Mouse (Mus musculus) adrenal gland (tissue): ENCODE measurements around the gene Hspb2.

Experiments used
- intact Hi-C: fragments of 180-260 bp; cut with DNase I; formaldehyde crosslinking; loops from one replicate; pipeline ENCODE4 v1.15.1; 2025

The Hspb2 gene

DNA sequence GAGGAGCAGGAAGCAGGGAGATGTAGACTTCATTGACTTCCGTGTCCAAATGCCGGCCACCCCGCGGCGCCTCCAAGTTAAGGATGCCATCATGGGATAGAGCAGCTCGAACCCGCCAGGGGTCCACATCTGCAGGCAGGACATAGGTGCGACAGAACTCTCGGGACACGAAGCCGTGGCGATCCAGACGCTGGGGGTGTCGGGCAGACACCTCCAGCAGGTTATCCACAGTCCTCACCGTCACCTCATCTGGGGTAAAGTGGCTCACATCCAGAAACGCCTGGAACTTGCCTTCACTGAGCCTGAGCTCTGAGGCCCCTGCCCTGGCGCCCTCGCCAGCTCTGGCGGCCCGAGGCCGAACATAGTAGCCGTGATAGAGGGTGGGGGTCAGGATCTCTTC lies 831 bp downstream of the Hspb2 start, which contains the start of gene Cryab:
Cryab (plus strand) TSS at position 3 of the 400 bp plus-strand sequence.
- intact Hi-C loops = no loop called here

GRCm38 (mm10) chr9:50750706-50751105 lies 1.4 kb downstream of the Hspb2 start:
- intact Hi-C loops = no loop called here

GRCm38 (mm10) chr9:50746214-50746677 lies 5.9 kb downstream of the Hspb2 start, which contains the start of gene 2310030G06Rik:
TSS of gene 2310030G06Rik (minus strand) at chr9:50746536.
- intact Hi-C loops = no loop called here

DNA sequence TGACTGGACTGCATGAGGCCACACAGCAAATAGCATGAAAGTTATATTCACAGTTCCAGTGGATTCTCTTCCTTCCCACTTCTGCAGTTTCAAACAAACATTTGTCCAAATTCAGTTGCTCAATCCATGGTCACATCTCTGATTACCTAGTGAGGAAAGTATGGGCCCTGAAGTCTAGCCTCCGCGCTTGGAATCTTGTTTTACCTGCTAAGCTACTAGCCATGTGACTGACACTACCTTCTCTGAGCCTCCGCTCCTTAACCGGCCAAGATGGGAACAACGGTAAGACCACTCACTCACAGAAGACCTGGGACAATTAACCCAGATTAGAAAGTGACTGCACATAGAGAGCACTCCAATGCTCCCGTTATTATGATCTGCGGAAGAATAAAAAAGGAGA lies 6.3 kb downstream of the Hspb2 start:
- intact Hi-C loops = no loop called here

DNA sequence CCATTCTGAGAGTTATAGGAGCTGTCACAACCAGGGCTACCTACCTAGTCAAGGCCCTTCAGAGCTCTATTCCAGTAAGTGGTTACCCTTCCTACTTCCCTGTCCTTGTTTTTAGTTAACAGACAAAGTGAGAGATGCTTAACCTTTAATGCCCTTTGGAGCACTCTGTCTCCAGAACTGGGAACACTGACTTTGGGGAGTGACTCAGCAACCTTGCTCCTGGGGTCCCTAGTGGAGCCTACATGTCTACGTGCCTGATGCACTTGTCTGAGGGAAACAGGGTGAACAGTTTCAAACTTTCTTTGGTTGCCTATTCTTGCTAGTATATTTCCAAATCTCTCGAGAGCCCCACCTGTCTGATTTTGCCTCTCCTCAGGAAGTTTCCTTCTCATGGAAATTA lies 9.4 kb downstream of the Hspb2 start:
- intact Hi-C loops = no loop called here

DNA sequence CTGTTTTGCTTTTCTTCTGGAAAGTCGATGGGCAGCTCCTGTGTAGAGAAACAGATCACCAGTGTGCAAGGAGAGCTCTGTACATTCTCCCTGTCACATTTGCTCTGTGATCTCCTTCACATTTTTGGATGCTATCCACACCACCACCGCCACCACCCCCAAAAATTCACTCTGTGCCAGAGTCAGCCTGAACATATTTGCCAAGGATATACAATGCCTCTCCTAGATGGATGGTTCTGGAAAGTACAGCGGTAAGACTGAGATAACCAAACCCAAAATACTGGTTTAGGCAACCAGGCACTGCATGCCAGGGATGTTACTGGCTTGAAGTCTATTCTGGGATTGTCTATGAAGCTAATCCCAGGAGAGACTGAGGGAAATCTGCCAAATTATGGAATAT lies 9.9 kb downstream of the Hspb2 start:
- intact Hi-C loops = no loop called here

DNA sequence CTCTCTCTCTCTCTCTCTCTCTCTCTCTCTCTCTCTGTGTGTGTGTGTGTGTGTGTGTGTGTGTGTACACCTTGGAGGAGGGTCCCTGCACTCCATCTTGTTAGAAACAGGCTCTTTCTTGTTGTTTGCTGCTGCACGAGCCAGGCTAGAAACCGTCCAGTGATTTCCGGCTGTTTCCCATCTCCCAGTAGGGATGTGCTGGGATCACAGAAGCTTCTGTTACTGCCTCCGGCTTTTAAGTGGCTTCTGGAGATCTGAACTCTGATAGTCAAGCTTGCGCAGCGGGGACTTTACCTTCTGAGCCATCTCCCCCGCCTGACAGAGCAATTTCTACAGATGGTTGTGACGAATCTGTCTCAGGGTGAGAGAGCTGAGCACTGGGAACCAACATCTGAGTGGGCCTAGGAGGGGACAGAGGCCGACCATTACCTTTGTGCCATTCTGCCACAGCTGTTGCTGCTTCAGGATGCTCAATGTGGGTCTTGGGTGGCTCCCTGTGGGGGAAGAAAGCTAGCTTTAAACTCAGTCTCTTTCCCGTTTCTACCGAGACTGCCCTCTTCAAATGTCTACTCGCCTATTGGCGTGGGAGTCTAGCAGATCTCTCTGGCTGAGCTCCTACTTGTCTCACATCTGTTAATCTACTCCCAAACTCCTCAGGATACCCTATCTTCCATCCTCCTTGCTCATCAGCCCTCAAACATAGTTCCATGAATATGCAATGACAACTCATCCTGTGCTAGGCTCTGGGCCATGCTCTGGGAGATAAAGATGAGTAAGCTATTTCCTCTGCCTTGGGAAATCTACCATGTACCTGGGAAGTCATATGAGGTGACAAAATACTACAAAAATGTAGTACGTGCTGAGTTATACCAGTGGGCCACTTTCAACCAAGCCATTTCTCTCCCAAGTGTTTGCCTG lies 11.0 kb downstream of the Hspb2 start:
- intact Hi-C loops = no loop called here

- intact Hi-C loops = no loop called here
These were observed 13.0 kb downstream of the Hspb2 start, which contains the start of gene Dixdc1 for GRCm38 (mm10) chr9:50738914-50739870. TSS of gene Dixdc1 (minus strand) at chr9:50739517.

DNA sequence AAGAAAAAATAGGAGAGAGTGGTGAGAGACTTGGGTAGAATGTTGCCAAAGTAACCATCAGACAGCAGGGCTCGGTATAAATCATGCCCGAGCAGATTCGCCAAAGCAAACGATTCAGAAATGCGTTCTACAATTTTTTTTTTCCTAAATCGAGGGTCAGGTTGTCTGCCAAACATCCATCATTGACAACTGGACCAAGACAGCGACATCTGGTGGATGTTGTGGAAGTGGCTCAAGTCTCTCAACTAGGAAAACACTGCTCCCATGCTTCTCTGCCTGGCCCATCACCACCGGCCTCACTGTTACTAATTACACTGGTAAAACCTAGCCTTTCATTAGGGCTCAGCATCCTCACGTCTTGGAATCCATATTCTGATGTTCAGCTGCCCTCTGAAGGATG lies 17.2 kb downstream of the Hspb2 start:
- intact Hi-C loops = no loop called here

DNA sequence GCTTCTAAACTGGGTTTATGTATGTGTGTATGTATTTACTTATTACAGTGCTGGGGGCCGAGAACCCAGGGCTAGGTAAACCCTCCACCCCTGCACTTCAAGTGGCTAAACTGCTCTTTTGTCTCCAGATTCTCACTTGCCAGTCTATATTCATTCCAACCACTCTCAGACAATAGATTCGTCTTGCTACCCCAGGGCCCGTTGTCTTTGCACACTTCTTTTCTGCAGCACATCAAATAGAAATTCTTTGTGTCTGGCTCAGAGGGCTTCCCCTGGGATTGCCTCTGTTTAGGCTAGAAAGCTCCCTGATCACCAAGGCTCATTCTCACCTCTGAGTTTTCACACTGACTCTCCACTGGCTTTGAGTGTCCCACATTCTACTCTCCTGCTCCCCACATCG lies 19.6 kb downstream of the Hspb2 start:
- intact Hi-C loops = no loop called here

GRCm38 (mm10) chr9:50729600-50729999 lies 22.6 kb downstream of the Hspb2 start:
- intact Hi-C loops = no loop called here

DNA sequence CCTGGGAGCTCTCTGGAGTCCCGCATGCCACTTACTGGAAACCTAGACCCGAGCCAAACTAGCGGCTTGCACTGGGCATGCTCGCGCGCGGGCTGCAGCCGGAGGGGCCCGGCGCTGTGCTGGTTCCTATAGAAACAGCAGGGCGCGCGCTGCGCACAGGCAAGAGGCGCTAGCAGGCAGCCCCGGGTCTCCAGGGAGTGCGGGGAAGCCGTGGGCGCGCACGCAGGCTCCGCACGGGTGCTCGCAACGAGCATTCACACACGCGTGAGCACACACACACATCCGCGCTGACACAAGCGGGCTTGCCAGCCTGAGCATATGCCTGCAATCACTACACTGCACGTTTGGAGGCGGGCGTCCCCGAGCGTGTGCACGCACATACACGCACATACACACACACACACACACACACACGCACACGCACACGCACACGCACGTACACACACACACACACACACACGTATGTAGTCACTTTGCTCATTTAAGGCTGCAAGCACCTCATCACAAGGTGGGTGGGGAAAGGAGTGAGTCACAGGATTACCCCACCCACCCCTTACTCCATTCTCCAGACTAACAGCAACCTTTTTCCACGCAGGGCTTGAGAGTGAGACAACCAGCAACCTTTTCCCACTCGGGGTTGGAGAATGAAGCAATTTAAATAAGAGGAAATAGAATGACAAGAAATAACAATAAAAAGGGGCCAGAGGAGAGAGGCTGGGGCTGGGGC lies 24.1 kb downstream of the Hspb2 start:
- intact Hi-C loops = no loop called here

DNA sequence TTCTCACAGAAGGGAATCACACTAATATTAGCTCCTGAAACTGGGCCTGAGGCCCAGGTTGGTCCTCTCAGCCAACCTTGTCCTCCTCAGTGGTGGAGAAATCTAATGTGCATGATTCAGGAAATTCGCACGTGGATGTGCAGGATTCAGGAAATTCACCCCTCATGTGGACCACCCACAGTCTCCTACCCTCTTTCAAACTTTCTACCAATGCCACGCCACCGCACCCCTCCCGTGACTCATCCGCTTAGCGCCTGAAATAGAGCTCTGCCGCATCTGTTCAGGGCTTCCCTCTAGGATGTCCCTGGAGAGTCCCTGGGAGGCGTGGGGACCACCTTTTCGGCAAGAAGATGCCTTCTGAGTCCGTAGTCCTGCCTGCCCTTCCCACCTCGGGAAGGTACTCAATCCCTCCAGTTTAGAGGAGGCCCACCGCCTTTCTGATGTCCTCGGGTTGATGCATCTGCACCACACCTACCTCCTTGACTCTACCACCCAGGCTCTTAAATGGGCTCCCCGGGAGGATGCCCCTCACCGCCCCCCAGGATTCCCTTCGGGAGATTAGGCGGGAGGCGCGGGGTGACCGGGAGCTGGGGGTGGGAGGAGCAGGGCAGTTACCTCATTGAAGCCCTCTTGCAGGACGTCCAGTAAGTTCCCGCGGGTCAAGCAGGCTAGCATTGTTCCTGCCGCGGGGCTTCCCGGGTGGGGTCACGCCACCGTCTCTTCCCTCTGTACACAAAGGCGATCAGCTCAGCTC lies 24.8 kb downstream of the Hspb2 start:
- intact Hi-C loops = no loop called here

DNA sequence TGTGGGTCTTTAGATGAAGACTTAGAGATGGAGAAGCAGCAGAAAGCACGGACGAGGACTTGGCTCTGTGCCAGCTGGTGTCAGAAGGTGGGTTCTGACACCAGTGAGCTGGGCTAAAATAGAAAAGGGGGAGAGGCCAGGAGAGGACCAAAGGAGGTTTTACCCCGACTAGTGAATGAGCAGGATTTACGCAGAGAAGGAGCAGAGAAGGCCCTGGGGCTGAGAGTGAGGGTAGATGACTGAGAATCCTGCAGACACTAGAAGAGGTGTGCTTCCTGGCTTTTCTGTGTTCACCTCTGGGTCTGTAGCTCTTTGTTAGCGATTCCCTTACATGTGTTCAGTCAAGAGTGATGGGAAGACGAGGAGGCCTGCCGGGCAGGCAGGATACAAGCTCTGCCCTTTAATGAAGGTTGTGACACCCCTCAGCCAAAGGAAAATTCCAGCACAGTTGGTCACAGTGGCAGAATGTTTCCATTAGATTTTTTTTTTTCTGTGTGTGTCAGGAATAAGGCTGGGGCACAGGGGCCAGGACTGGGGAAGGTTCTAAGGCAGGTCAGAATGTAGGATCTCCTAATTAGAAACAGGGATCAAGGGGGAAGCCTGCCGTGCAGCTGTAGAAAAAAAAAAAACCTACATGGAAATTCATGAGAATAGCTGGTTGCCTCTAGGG lies 26.1 kb downstream of the Hspb2 start:
- intact Hi-C loops = no loop called here

- intact Hi-C loops = no loop called here
These were observed 27.4 kb downstream of the Hspb2 start for GRCm38 (mm10) chr9:50724661-50725330.

DNA sequence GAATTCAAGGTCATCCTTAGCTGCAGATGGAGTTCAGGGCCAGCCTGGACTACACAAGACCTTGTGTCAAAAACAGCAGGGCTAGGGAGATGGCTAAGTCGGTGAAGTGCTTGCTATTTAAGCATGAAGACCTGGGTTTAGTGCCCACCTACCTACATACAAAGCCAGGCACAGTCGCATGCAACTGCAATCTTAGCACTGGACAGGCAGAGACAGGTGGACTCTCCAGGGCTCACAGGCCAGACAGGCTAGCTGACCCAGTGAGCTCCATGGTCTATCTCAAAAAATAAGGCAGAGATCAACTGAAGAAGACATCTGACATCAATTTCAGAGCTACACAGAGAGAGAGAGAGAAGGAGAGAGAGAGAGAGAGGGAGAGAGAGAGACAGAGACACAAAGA lies 28.0 kb downstream of the Hspb2 start:
- intact Hi-C loops = no loop called here

DNA sequence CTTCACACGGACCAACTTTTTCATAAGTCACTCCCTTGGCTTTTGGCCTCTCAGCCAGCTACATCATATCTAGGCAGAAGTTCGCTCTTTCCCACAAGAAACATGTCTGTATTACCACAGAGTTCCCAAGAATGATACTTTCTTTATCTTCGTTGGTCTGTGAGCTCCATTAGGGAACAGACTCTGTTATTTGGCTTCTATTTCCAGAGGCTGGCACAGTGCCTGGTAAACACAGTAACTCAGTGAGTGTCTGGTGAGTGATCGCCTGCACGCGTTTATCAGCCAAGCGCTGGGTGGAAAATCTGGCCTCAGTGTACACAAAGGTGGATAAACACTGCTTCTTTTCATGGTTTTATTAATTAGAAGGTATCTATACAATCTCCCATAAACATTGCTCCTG lies 28.7 kb downstream of the Hspb2 start:
- intact Hi-C loops = no loop called here

DNA sequence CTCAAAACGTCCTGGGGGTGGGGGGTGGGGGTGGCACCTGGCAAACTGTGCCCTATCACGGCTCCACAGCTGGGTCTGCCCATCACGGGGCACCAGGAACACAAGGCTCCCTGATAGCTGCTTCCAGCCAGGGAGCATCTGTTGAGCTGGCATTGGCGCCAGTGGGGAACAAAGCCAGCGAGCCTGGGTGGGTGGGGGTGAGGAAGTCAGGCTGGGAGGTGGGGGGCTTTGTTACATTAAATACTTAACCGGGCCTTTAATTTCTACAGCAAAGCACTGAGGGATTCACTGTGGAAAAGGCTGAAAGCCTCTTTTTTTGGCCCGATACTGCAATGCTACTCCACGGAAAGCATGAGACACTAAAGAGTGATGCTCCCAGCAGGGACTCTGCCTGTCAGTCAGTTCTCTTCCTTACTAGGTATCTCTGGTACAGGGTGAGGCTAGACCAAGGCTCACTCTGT lies 29.7 kb downstream of the Hspb2 start:
- intact Hi-C loops = no loop called here

DNA sequence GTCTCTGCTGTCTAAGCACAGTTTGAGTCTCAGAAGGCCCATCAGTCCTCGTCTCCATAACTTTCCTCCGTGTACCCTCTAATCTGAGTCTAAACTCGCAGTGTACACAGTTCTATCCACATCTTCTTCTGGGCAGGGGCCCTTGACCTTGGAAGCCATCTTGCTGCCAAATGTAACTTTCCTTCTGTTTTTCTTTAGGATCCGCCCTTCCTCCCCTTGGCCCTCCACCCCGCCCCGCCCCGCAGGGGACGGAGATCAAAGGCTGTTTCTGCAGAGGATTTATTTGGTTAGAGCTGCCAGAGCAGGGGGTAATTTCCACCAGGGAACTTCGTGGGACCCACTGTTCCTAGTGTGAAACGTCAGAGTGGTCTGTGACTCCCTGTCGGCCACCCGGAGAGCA lies 31.1 kb downstream of the Hspb2 start:
- intact Hi-C loops = no loop called here
